Mouse (Mus musculus): ENCODE results near the gene Pld2.

- TF ChIP-seq CTCF (IDR thresholded peaks at IDR 0.05 in 2 of 3, conservative IDR thresholded peaks at IDR 0.05 in 1 of 3; ENCODE audit: control insufficient read depth in 1 of 3, insufficient read depth in 1 of 3, low read depth in 2 of 3, low read length in 3 of 3, poor library complexity in 1 of 3, severe bottlenecking in 1 of 3), result no peak
- TF ChIP-seq MAZ (IDR thresholded peaks at IDR 0.05; ENCODE audit: low read depth, low read length), result no peak
- TF ChIP-seq SMC3 (IDR thresholded peaks at IDR 0.05; ENCODE audit: low read depth, low read length), result no peak
- no peak for TF ChIP-seq EP300 (IDR thresholded peaks at IDR 0.05; ENCODE audit: low read depth in 1 of 2, low read length in 2 of 2)
- no peak for TF ChIP-seq UBTF (IDR thresholded peaks at IDR 0.05; ENCODE audit: borderline replicate concordance, insufficient read depth, low read depth, low read length)
- no peak for TF ChIP-seq MYC (IDR thresholded peaks at IDR 0.05; ENCODE audit: low read depth, low read length)
- TF ChIP-seq ZKSCAN1 (IDR thresholded peaks at IDR 0.05; ENCODE audit: low read depth, low read length), result no peak
Observed at GRCm38 (mm10) chr11:70506962-70507515, 32.8 kb upstream of the Pld2 start.

All from MEL (cell line).